Mouse (Mus musculus): Measurements from ENCODE around the gene Rnf113a2.

DNA sequence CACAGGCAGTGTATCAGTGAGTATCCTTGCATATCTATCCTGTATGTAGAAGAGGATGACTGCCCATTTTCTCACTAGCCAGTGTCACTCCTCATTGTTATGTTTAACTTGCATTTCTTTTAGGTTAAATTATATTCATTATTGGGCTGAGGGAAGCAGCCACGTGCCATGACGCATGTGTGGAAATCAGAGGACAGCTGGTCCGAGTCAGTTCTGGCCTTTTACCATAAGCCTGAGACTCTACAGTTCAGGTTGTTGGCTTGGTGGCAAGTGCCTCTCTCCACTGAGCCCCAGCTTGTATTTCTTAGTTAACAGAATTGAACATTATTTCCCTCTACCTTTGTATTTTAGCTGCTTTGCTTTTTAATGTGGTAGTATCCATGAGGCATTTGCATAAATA, 39.9 kb downstream of the Rnf113a2 start:
- TF ChIP-seq CTCF (conservative IDR thresholded peaks at IDR 0.05; ENCODE audit: insufficient read depth, insufficient read length, low read depth, low read length) (no peak), POLR2A (IDR thresholded peaks at IDR 0.05; ENCODE audit: low read depth, low read length) (no peak)

Data from kidney, adult 2 months (tissue).